Mouse (Mus musculus) R1 (cell line): Measurements from ENCODE around the gene Tmod1.
A peak's percentile ranks its signal among the peaks of the same experiment; 100 is the strongest.

Experiments
- DNase-seq: peaks from one replicate; pipeline ENCODE4 v3.0.0-alpha.2; 2018; ENCODE audit warnings: low read depth, low spot score

The Tmod1 gene

DNA sequence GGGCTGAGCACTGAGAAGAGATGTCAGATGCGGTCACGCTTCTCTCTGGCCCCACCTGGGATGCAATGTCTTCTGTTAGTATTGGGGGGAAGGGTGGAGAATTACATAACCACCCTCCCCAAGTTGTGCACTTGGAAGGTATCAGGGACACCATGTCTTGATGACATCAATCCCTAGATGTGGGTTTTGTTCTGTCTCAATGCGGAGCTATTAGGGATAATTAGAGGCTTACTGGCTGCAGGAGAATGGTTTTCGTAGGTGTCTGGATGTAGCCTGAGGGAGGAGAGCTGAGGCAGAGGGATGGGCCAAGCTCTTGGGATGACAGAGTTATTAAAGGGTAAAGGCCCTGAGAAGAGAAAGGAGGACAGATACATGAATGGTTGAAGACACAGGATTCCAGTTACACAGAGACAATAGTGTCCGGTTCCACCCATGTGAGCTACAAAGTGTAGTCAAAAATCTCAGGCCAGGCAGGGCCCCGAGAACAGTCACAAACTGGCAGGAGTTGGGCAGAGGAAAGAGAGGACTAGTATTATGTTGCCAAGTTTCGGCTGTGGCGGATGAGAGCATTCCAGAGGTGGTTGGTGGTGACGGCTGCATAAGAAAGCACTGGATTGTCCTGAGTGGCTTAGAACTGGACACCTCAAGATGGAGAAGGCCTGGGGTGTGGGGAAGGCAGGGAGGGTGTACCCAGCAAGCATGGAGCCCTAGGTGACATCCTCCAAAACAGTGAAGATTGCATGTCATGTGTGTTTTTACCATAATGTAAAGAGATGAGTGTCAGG is 14.8 kb downstream of the Tmod1 start:
- DNase-seq, result no peak

DNA sequence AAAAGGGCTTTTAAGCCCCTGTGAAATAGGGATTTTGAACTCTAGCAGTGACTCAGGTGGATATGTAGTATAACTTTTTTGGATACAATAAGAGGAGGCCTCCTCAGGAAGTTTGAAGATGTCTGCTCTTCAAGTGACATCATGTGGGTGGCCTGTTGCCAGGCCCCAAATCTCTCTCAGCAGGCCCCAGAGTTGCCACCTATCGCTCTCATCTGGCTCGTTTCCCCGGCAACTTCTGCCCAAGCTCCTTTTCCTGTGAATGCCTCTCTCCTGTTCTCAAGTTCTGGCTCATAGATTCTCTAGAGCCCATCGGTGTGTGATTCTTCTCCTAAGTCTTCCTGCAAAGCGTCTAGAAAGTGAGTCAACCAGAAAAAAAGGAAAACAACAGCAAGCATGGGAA is 17.4 kb downstream of the Tmod1 start:
- DNase-seq, result no peak

DNA sequence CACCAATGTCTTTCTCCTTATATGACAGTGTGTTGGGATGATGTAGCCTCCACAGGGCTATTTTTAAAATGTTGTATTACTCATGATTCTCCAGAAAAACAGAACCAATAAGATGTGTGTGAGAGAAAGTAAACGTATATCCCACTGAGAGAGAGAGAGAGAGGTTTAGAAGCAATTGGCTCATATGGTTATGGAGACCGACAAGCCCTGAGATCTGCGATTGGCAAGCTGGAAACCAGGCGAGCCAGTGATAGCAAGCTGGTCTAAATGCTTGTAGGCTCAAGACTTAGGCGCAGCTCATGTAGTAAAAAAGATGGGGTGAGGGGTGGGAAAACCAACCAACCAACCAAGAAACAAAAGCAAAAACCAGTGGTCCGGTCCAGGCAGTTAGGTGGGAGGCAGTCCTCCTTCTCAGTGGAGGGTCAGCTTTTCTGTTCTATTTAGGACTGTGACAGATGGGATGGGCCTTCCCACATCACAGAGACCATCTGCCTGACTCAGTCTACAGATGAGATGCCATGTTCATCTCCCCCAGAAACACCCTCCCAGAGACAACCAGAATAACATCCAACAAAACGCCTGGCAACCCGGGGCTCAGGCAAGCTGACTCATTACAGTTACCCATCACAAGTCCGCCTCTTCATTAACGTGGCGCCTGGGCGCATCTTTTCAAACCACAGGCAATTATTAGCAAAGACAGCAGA is 22.7 kb downstream of the Tmod1 start:
- no peak for DNase-seq

DNA sequence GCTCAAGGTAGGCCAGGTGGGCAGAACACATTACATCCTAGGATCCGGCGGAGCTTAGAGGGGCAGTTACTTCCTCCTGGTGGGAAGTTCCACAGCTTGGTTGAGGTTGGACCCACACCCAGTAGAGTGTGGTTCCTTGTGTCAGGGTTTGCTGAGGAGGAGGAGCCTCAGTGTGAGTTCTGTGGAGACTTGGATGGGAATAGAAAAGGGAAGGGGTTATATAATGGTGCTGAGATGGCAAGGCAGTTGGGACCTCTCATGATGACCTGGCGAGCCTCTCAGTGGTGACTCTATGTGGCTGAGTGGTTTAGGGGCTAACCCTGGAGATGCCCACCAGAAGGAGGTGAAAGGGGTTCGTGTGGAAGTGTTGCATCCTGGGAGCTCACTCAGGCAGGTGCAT is 25.1 kb downstream of the Tmod1 start:
- no peak for DNase-seq

DNA sequence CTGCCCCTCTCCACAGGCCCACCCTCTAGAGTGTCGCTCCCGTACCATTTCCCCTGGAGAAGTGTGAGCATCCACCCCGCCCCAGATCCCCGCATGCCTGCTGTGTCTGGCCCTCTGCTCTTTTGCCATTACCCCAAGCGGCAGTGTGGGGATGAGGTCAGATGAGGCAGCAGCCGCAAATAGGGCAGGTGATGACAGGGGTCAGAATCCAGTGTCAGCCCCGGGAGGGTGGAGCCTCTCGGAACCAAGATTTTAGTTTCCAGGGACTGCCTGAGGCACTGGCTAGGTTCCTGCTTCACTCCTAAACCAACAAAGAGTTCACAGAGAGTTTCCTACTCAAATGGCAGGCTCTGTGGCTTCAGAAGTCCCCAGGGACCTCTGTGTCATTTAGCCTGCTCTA is 25.5 kb downstream of the Tmod1 start:
- DNase-seq, result no peak

DNA sequence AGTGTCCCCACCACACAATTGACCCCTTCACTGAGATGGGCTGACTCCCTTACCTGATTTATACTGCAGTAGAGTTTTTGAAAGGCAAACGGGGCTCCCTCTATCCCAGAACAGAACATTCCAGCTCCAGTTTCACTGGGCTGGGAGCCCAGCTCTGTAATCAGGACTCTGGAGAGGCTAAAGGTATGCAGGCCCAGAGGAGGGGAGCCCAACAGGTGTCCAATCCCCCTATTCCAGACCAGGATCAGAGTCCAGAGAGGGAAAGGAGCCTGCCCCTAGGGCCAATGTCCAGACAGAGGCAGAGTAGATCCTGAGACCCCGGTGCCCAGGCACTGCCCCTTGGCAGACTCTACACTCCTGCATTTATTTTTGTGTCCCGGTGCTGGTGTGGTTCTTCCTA is 26.2 kb downstream of the Tmod1 start:
- DNase-seq, result no peak

DNA sequence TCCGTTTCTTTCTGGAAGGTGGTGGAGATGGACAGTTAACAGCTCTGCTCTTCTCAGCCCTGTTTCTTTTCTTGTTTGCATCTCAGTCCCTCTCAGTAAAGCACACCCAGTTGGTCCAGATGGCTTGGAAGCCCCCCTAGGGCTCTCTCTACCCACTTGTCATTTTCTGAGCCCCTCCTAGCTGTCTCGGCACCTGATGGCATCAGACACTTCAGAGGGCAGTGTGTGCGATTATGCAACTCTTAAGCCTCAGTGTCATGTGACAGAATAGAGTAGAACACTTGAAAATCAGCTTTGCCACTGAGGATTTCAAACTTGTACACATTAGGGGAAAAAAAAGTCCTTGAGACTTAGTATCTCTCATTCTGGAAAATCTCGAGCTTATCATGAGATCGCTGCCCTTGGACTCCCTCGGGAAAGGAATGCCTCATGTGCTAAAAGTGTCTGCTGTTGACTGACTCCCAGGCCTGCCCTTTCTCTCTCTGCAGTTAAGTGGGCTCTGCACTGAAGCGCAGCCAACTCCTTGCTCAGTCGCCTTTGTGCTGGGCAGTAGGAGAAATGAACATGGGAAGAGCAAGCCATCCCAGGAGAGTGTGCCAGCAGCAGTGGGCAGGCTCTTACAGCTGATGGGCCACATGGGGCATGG is 27.1 kb downstream of the Tmod1 start:
- DNase-seq, result no peak

DNA sequence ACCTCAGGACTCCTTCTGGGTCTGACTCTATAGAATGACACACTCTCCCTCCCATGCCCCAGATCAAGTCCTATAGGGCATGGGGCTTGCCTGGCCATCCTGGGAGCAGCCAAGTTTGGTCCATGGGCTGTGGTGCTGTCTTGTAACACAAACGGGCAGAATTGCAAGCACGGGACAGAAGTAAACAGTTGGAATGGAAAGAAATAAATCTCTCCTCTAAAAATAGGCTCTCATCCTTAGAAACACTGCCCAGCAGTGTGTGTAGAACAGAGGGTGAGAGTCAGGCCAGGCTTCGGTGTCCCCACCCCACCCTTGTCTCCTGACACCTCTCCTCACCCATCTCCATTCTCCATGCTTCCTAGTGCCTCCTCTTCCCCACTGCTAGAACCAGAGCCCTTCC is 29.3 kb downstream of the Tmod1 start:
- no peak for DNase-seq

DNA sequence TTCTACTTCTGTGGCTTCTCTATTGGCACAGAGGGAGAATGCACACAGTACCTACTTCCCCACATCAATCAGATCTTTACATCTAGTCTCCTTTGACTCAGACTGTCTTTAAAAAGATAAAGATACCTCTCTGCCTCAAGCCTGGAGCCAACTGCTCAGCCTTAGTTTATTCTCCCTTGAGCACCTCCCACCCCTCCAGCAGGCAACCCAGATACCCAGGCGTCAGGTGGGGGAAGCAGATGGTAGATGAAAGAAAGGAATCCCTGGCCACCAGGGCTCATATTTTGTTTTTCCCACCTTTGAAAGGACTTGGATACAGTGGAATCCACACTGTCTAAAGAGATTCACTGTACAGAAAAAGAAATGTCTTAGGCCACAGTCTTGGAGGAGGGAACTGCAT is 29.8 kb downstream of the Tmod1 start:
- no peak for DNase-seq

DNA sequence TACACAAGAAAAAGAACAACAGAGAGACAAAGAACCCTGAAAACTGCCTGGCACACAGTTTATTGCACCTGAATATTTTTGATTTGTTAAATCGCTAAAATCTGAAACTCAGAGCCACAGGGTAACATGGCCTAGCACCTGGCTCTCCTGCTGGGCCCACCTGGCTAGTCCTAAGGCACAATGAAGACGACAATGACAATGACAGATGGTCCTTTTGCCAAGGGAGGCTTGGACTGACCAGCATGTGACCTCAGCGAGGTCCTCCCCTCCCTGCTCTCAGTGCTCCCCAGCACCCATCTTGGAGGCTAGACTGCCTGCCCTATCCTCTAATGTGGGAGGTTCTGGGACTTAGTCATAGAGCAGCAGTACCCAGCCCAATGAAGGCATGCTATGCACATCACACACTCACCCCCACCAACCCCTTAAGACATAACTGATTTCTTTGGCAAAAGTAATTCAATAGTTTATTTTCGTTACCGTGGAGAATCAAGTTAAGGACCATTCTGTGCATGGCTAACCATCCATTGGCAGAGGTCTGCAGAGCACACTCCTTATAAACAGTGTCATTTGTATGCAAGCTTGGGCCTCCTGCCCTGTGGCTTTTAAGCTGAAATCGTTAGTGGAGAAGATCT is 31.2 kb downstream of the Tmod1 start:
- no peak for DNase-seq

DNA sequence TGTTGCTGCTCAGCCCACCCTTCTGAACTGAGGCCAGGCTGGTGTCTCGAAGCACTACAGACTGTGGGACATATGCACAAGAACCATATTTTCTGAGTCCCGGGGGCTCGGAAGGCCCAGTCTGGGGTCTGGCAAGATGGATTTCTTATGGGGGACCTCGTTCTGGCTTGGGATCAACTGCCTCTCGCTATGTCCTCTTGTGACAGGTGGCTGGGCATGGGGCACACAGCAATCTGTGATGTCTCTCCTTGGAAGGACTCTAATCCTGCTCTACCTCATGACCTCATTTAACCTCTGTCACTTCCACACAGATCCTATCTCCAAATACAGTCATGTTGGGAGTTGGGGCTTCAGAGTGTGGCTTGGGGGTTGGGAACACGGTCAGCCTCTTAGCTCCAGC is 33.9 kb downstream of the Tmod1 start:
- no peak for DNase-seq

DNA sequence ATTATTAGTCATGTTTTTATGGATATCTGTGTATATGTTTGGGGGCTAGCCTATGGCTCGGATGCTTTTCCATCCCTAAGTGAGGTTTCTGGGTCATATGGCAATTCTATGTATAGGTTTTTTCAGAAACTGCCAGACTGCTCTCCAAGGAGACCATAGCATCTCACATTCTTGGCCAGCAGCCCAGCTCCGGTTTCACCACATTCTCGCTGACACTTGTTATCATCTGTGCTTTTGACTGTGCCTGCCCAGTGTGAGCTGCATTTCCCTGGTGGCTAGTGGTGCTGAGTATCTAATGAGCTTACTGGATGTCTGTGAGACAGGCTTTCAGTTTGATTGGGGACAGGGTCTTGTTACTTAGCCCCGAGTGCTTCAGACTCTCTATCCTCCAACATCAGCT is 35.0 kb downstream of the Tmod1 start:
- DNase-seq, result no peak

DNA sequence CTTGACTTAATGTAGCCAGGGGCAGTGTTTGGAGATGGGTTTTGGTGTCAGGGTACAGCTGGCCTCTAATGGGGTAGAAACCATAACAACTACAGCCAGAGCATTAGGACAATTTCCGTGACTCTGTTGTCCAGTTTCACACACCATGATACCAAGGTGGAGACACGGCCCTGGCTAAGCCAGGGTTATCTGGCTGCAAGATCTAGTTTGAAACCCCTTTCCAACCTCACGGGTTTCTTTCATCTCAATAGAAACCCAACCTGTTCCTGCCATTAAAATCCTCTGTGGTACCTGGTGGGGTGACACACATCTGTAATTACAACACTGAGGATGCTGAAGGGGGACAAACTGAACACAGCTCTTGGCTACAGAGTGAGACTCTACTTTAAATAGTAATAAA is 36.9 kb downstream of the Tmod1 start:
- no peak for DNase-seq

DNA sequence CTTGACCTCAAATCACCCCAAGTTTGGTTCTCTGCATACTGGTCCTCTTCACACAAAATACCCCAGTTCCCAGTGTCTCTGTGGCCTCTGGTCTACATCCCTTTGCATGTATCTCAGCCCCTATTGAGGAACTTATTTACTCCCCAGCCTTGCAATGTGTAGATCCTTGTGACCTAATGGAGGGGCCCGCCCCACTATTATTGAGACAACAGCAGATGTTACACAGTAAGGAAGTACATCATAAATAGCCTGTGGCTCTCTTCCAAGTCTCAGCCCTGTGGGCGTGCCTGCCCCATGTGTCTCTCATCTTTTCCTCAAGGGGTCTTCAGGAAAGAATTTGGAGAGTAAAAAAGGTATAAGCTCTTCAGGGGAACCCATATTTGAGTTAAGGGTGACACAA is 38.2 kb downstream of the Tmod1 start:
- no peak for DNase-seq

DNA sequence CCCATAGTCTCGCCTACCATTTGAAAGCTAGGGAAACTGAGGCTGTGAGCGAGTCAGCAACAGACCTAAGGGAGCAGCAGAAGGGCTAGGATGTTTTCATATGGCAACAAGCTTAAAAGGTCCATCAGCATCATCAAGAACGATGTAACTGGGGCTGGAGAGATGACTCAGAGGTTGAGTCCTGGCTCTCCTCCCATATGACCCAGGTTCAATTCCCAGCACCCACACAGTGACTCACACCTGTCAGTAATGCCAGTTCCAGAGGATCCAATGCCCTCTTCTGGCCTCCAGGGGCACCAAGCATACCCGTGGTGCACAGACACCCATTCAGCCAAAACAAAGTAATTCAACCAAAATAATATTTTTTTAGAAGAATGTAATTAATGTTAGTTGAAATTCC is 41.5 kb downstream of the Tmod1 start:
- no peak for DNase-seq

DNA sequence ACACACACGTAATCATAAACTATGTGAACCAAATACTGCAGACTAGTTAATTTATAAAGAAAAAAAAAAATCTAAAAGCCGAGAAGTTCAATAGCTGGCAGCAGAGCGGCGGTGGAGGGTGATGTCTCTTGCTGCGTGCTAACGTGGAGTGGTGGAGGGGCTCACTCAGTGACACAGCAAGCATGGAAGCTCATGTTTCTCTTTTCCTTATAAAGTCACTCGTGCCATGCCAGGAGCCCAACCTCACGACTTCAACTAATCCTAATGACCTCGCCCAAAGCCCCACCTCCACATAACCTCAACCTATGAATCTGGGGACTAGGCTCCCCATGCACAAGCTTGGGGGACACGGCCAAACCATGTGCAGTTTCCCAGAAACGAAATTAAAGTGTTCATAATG is 43.8 kb downstream of the Tmod1 start:
- DNase-seq, result no peak

DNA sequence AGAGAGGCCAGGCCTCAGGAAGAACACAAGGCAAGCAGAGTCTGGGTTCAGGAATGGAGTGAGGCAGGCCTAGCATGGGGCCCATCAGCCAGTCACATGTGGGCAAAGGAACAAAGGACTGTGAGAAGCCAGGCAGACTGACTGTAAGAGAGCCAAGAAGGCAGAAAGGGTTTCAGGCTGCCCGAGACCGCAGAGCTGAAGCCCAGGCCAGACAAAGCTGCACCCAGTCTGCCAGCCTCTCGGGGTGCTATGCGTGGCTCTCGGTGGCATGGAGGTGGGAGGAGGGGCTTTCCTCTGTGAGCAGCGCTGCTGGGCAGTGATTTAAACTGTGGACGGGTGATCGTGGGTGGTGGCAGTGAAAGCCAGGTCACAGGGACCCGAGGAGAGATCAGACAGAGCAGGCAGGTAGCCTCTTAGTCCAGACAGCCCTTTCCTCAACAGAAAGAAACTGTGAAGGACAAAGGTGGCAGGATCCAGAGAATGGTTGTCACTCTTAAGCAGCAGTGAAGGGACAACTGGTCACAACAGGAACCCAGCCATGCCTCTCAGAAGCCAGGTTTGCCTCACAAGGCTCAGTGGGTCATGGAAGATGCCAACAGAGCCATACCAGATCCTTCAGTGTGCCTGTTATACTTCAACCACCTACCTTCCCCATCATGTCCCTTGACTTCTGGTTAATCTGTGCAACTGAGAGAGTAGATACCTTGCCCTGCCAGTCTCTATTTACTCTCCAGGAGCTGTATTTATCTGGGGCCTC is 45.9 kb downstream of the Tmod1 start:
- DNase-seq, result no peak

DNA sequence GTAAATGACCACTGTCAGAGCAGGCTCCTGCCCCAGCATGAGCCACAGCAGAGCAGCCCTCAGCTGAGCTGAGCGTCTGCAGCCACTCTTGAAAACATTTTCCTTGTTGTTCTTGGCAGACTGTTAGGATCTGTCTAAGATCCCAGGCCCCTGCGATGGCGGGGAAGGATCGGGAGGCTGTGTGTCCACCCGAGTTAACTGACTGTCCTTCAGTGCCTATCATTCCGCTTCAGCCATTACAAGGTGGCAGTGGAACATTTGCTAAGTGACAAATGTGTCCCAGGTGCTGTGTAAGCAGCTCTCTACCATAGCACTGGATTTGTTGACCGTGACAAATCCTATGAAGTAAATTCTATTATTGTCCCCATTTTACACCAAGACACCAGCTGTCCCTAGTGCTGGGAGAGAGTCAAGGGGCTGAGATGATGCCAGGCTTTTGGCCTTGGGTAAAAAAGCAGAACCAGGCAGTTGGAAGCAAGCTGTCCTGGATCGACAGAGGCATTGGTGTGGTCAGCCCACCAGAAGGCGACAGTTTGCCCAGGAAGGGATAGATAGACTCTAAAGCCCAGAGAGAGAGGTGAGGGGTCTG is 46.6 kb downstream of the Tmod1 start:
- no peak for DNase-seq

DNA sequence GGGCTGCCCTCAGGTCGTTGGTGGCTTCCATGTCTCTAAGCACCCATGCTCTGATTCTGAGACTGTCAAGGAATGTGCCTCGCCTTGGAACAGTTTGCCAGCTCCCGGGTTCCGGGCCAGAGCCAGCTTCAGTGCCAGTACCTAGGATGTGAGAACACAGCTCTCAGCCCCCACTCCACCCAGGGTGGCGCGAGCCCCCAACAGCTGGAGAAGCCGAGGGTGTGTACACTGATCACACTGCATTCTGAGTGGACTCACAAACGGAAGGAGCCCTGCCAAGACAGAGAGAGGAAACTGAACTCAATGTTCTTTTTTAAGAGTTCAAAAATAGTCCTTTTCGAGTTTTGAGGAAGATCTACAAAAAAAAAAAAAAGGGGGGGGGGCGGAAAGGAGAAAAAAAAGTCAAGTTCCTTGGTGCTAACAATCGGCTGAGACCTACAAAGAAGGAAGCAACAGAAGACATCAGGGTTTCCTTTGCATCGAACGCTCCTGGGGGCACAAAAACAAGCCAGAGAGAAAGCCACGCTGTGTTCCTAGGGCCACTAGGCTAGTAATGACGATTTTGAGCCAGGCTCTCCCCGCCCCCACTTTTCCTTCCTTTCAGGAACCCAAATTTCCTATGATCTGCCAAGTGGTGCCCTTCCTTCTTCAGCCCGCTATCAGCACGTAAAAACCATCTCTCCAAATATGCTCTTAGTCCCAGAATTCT is 48.1 kb downstream of the Tmod1 start:
- DNase-seq, result no peak

DNA sequence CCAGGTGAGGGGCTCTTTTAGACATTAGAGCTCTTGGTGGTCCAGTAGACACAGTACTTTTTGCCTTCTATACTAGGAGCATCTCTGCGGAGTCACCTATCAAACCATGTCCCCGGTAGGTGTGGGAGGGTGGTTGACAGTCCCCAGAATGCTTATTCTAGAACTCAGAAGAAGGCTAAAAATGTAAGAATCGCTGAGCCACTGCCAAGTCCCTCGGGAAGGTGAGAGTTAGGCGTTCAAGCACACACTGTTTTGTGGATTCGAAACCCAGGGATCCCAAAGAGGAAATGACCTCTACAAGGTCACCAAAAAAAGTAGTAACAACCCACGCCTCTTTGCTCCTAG is 48.7 kb downstream of the Tmod1 start:
- peak; percentile 17 for DNase-seq

DNA sequence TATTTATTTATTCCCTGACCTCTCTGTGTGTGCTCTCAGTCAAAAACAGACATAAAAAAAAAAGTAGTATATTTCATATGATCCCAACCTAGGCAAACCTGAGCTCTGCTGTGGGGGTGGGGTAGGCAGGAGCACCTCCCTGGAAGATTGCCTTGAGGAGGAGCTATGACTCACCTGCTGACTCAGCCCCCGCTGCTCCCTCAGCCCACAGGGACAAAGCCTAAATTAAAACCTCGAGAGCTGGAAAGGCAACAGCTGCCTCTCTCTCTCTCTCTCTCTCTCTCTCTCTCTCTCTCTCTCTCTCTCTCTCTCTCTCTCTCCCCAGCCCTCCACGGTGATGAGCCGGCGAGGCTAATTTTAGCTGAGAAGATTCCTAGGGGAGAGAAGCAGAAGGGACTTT is 49.1 kb downstream of the Tmod1 start:
- peak; percentile 12 for DNase-seq
